Mouse (Mus musculus) liver, embryonic 14.5 days (tissue): Measurements from ENCODE around the gene Pyroxd2. TPM values are rescaled to one million over a fixed set of nuclear protein-coding genes. Genes with fewer than 3 reads are reported as not detected.

Source experiments
- ATAC-seq: fragments of 200-750 bp; cut with Nextera tagmentation; 2 replicates; pipeline ENCODE4 v1.8.0; 2017; ENCODE audit warnings: moderate number of reproducible peaks, mild to moderate bottlenecking, moderate library complexity; ENCODE audit not compliant: insufficient read depth
- DNase-seq, 3 experiments: peaks; one replicate each; pipeline ENCODE4 v3.0.0-alpha.2; 2012 to 2013; ENCODE audit warnings: low read depth in 3 of 3, low spot score in 3 of 3
- H3K27ac ChIP-seq: fragments of 300-500 bp; sonication (generic); 2 replicates; pipeline ENCODE4 v1.5.1; 2014; ENCODE audit warnings: moderate library complexity, mild to moderate bottlenecking, control low read depth, inconsistent platforms
- H3K27me3 ChIP-seq: fragments of 300-500 bp; sonication (generic); 2 replicates; pipeline ENCODE4 v1.6.1; 2014; ENCODE audit warnings: mild to moderate bottlenecking, low read length, moderate library complexity; ENCODE audit not compliant: control insufficient read depth, insufficient read depth
- H3K36me3 ChIP-seq: fragments of 300-500 bp; sonication (generic); replicated peaks from 2 replicates; pipeline ENCODE4 v1.6.1; 2014; ENCODE audit warnings: low read depth; ENCODE audit not compliant: control insufficient read depth, insufficient read depth
- H3K4me1 ChIP-seq, 2 experiments: fragments of 200-500 bp in 1 of 2; fragments of 300-500 bp in 1 of 2; sonication (generic) in 1 of 2; replicated peaks; 2 replicates each; pipeline ENCODE4 v1.6.1; 2012 to 2014; ENCODE audit warnings: antibody characterized with exemption in 1 of 2, inconsistent platforms in 1 of 2, low read length in 1 of 2; ENCODE audit not compliant: control insufficient read depth in 2 of 2, insufficient read depth in 2 of 2
- H3K4me2 ChIP-seq: fragments of 300-500 bp; sonication (generic); 2 replicates; pipeline ENCODE4 v1.6.1; 2014; ENCODE audit warnings: low read depth, mild to moderate bottlenecking, control low read depth, moderate library complexity
- H3K4me3 ChIP-seq, 2 experiments: fragments of 200-500 bp in 1 of 2; fragments of 300-500 bp in 1 of 2; sonication (generic) in 1 of 2; 2 replicates each; pipeline ENCODE4 v1.5.1; 2012 to 2014; ENCODE audit warnings: low read depth in 2 of 2, low read length in 2 of 2, mild to moderate bottlenecking in 2 of 2, control low read depth in 1 of 2, inconsistent platforms in 1 of 2, moderate library complexity in 1 of 2; ENCODE audit not compliant: insufficient read depth in 1 of 2
- H3K9ac ChIP-seq: fragments of 300-500 bp; sonication (generic); replicated peaks from 2 replicates; pipeline ENCODE4 v1.6.1; 2014; ENCODE audit warnings: mild to moderate bottlenecking, control low read depth, moderate library complexity
- H3K9me3 ChIP-seq: fragments of 300-500 bp; sonication (generic); 2 replicates; pipeline ENCODE4 v1.6.1; 2016; ENCODE audit warnings: low read length, mixed read lengths; ENCODE audit not compliant: control insufficient read depth
- CTCF ChIP-seq: IDR thresholded peaks from 2 replicates; pipeline ENCODE4 v1.5.1; 2016; ENCODE audit warnings: antibody characterized with exemption, low read depth, control low read depth
- EP300 ChIP-seq: IDR thresholded peaks from 2 replicates; pipeline ENCODE4 v1.6.1; 2016; ENCODE audit warnings: antibody characterized with exemption, low read depth
- WGBS: fragments of 180-500 bp; shearing (Covaris S2); extraction: QIAGEN DNeasy Blood & Tissue Kit; methylation state at CpG from one replicate; pipeline ENCODE4 v1.1.7; 2014; ENCODE audit not compliant: insufficient replicate concordance; 5-methylcytosine and 5-hydroxymethylcytosine counted together
- polyA plus RNA-seq, 2 experiments: library from polyadenylated mRNA; depleted of rRNA in 1 of 2; stranded (reverse) in 1 of 2; unstranded in 1 of 2; fragments of >200 nt; fragmentation: Nextera tagmentation in 1 of 2; extraction: Ambion mirVana in 1 of 2; gene quantifications; 2 replicates each; pipeline versions ENCODE4 v1.2.1 to v1.2.3; 2012 to 2014

The Pyroxd2 gene
- polyA plus RNA-seq, 2 experiments: 1.4 to 2.8 TPM

- Histone ChIP-seq H3K27ac (no peak overlapping the region), H3K9ac (no peak overlapping the region), H3K36me3 (no peaks in the 10 kb centered on the region), H3K4me2 (no peak overlapping the region), H3K4me3 (no peak overlapping the region), H3K4me1 (no peaks in the 10 kb centered on the region; a peak in 1 of 4 replicates), H3K9me3 (no peaks in the 10 kb centered on the region), H3K27me3 (no peaks in the 10 kb centered on the region)
- no peak for ATAC-seq
- no peak for DNase-seq
- no peak for TF ChIP-seq CTCF
- TF ChIP-seq EP300: no peak
- 56% methylated on average over 3 of the region's 3 CpGs for WGBS
These were observed 34.5 kb downstream of the Pyroxd2 start for GRCm38 (mm10) chr19:42718101-42718500.

- H3K27ac ChIP-seq: no peak overlapping the region
- WGBS: 56% methylated on average over 5 of the region's 5 CpGs
These were observed 34.9 kb downstream of the Pyroxd2 start for GRCm38 (mm10) chr19:42717668-42718067.

GRCm38 (mm10) chr19:42716507-42716906 lies 36.1 kb downstream of the Pyroxd2 start:
- WGBS: 54% methylated on average over 7 of the region's 7 CpGs

More at GRCm38 (mm10) chr19:42717668-42718067, 34.9 kb downstream of the Pyroxd2 start:
- ATAC-seq: no peak
- H3K9ac ChIP-seq: no peak overlapping the region
- no peaks in the 10 kb centered on the region for H3K9me3 ChIP-seq
- no peaks in the 10 kb centered on the region; a peak in 1 of 4 replicates for H3K4me1 ChIP-seq
- no peak overlapping the region for H3K4me3 ChIP-seq
- H3K27me3 ChIP-seq: no peaks in the 10 kb centered on the region
- no peak for DNase-seq
- TF ChIP-seq CTCF (no peak), EP300 (no peak)
- H3K36me3 ChIP-seq: no peaks in the 10 kb centered on the region
- H3K4me2 ChIP-seq: no peak overlapping the region

GRCm38 (mm10) chr19:42713770-42714169 lies 38.8 kb downstream of the Pyroxd2 start:
- no peaks in the 10 kb centered on the region for H3K36me3 ChIP-seq
- H3K4me1 ChIP-seq: no peaks in the 10 kb centered on the region
- DNase-seq (no peak), ATAC-seq (no peak)
- H3K4me3 ChIP-seq: no peak overlapping the region
- no peak overlapping the region for H3K4me2 ChIP-seq
- no peak overlapping the region for H3K27ac ChIP-seq
- TF ChIP-seq CTCF: no peak
- no peak for TF ChIP-seq EP300
- no peaks in the 10 kb centered on the region for H3K9me3 ChIP-seq
- no peaks in the 10 kb centered on the region for H3K27me3 ChIP-seq
- 60% methylated on average over 9 of the region's 9 CpGs for WGBS
- H3K9ac ChIP-seq: no peak overlapping the region

More at GRCm38 (mm10) chr19:42716507-42716906, 36.1 kb downstream of the Pyroxd2 start:
- Histone ChIP-seq H3K9me3 (no peaks in the 10 kb centered on the region), H3K4me3 (no peak overlapping the region), H3K4me2 (no peak overlapping the region), H3K9ac (no peak overlapping the region), H3K27ac (no peak overlapping the region), H3K4me1 (no peaks in the 10 kb centered on the region), H3K27me3 (no peaks in the 10 kb centered on the region), H3K36me3 (no peaks in the 10 kb centered on the region)
- ATAC-seq (no peak), DNase-seq (no peak)
- no peak for TF ChIP-seq CTCF
- no peak for TF ChIP-seq EP300

GRCm38 (mm10) chr19:42699426-42699825 lies 53.1 kb downstream of the Pyroxd2 start:
- no peak overlapping the region for H3K4me3 ChIP-seq
- no peak overlapping the region for H3K27ac ChIP-seq
- 64% methylated on average over 6 of the region's 10 CpGs for WGBS
- H3K27me3 ChIP-seq: no peaks in the 10 kb centered on the region
- TF ChIP-seq EP300 (no peak), CTCF (no peak)
- no peaks in the 10 kb centered on the region for H3K4me1 ChIP-seq
- ATAC-seq: no peak
- no peak for DNase-seq
- no peaks in the 10 kb centered on the region for H3K36me3 ChIP-seq
- H3K9ac ChIP-seq: no peak overlapping the region
- no peaks in the 10 kb centered on the region for H3K9me3 ChIP-seq
- H3K4me2 ChIP-seq: no peak overlapping the region
